Mouse (Mus musculus): ENCODE measurements around the gene Mettl8. TPM values are rescaled to one million over a fixed set of nuclear protein-coding genes. Genes with fewer than 3 reads are reported as not detected.

Gene Mettl8
- polyA plus RNA-seq, 1 experiment from 2014 or later: 17.8 TPM

DNA sequence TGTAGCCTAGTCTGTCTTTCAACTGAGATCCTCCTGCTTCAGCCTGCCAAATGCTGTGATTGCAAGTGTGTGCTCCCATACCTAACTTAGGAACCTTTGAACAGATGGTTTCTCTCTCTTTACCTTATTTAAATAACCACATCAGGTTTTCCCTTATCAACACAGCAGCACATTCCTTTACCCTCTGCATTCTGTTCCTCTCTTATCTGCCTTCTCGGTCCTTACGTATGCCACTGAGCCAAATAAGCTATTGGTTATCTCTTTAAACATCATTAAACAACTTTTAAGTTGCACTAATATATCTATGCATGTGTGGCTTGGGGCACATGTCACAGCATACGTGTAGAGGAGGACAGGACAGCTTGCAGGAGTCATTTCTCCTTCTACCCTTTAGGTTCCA is 18.4 kb upstream of the Mettl8 start:
- no peak for ATAC-seq (ENCODE audit: low FRiP score, low TSS enrichment)
- H3K9me3 ChIP-seq (ENCODE audit: low read length): no peaks in the 10 kb centered on the region
- H3K27me3 ChIP-seq (ENCODE audit: insufficient read depth, low read length): no peaks in the 10 kb centered on the region
- H3K36me3 ChIP-seq (ENCODE audit: insufficient read depth, low read length): no peaks in the 10 kb centered on the region
- no peak overlapping the region for H3K4me2 ChIP-seq (replicated peaks; ENCODE audit: low read depth, low read length)
- H3K4me3 ChIP-seq (ENCODE audit: low read length): no peak overlapping the region
- no peaks in the 10 kb centered on the region for H3K4me1 ChIP-seq (ENCODE audit: insufficient read depth, low read length)
- no peak overlapping the region for H3K27ac ChIP-seq (ENCODE audit: low read length)
- 87% methylated on average over 3 of the region's 3 CpGs for WGBS
- no peak overlapping the region for H3K9ac ChIP-seq (replicated peaks; ENCODE audit: low read length)

DNA sequence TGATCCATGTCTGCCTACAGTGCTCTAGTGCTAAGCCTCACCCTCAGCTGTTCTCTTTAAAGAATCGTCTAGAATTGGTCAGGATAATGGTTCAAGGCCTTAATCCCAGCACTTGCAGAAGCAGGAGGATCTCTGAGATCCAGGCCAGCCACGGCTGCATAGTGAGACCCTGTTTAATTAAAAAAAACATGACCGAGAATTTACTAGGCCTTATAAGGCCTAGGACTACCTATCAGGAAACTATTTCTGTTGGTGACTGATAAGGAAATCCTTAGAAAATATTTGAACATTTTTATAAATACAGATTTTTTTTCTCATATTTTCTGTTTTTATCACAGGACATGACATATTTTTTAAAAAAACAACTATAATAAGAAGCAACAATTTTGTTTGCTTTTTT is 17.9 kb upstream of the Mettl8 start:
- no peak overlapping the region for H3K4me3 ChIP-seq (ENCODE audit: low read length)
- no peaks in the 10 kb centered on the region for H3K9me3 ChIP-seq (ENCODE audit: low read length)
- ATAC-seq (ENCODE audit: low FRiP score, low TSS enrichment): no peak
- H3K9ac ChIP-seq (replicated peaks; ENCODE audit: low read length): no peak overlapping the region
- 82% methylated on average over 3 of the region's 3 CpGs for WGBS
- no peaks in the 10 kb centered on the region for H3K27me3 ChIP-seq (ENCODE audit: insufficient read depth, low read length)
- no peaks in the 10 kb centered on the region for H3K36me3 ChIP-seq (ENCODE audit: insufficient read depth, low read length)
- no peak overlapping the region for H3K27ac ChIP-seq (ENCODE audit: low read length)
- no peak overlapping the region for H3K4me2 ChIP-seq (replicated peaks; ENCODE audit: low read depth, low read length)
- H3K4me1 ChIP-seq (ENCODE audit: insufficient read depth, low read length): no peaks in the 10 kb centered on the region

DNA sequence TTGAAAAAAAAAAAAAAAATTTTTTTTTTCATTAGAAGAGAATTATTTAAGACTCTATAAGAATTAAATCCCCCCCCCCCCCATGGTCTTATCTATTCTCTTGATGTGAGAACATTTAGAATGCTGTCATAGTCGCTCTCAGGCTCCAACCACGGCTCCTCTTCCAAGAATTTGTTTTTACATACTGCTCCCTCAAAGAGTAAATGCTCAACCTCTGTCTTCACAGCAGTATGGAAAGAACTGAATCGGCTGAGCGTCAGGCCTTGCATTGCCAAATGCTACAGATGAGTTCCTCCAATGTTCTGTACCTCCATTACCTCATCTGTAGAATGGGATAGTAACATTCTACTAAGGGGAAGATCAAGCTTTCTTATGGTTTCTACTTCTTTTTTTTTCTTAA is 16.2 kb upstream of the Mettl8 start:
- no peak for ATAC-seq (ENCODE audit: low FRiP score, low TSS enrichment)
- Histone ChIP-seq H3K4me3 (ENCODE audit: low read length) (no peak overlapping the region), H3K9me3 (ENCODE audit: low read length) (no peaks in the 10 kb centered on the region), H3K27ac (ENCODE audit: low read length) (no peak overlapping the region), H3K27me3 (ENCODE audit: insufficient read depth, low read length) (no peaks in the 10 kb centered on the region), H3K4me1 (ENCODE audit: insufficient read depth, low read length) (no peaks in the 10 kb centered on the region), H3K4me2 (replicated peaks; ENCODE audit: low read depth, low read length) (no peak overlapping the region), H3K36me3 (ENCODE audit: insufficient read depth, low read length) (no peaks in the 10 kb centered on the region), H3K9ac (replicated peaks; ENCODE audit: low read length) (no peak overlapping the region)
- WGBS: 95% methylated on average over 4 of the region's 4 CpGs

DNA sequence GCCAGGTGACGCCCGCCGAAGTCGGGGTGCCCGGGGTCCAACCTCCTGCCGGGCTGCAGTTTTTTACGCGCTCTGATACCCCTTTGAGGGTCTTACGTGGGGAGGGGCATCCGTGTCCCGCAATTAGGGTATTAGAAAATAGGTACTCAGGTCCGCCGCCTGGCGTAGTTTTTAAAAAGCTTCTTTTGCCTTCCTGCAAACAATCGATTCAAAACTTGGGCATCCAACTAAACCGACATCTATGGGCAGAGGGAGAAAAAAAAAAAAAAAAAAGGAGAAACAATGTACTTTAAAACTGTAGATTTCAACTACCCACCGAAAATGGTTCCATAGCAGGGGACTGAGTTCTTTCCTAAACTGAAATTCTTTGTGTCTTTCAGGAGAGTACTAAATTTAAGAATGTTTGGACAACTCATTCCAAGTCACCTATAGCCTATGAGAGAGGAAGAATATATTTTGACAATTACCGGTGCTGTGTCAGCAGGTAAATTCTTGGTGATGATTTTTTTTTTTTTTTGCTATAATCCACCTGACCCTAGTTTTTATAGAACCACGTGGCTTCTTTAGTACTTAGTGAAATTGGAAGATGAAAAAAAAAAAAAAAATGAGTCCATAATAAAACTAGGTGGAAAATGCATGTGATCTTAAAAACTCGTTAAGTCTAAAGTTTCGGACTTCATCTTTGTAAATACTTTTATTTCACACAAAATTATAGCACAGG is 892 bp upstream of the Mettl8 start:
- Histone ChIP-seq H3K4me2 (replicated peaks; ENCODE audit: low read depth, low read length) (peak overlapping the region; percentile 65), H3K4me3 (ENCODE audit: low read length) (peak overlapping the region; percentile 77), H3K4me1 (ENCODE audit: insufficient read depth, low read length) (peaks cover 14% of the 10 kb centered on the region; the same call in 1 of the 2 replicates), H3K9ac (replicated peaks; ENCODE audit: low read length) (peak overlapping the region; percentile 92), H3K36me3 (ENCODE audit: insufficient read depth, low read length) (peaks cover 10% of the 10 kb centered on the region), H3K9me3 (ENCODE audit: low read length) (0 out of 2 replicates have a peak, but pooled peaks cover 3% of the 10 kb centered on the region), H3K27ac (ENCODE audit: low read length) (peak overlapping the region; percentile 95), H3K27me3 (ENCODE audit: insufficient read depth, low read length) (no peaks in the 10 kb centered on the region)
- WGBS: 10% methylated on average over 21 of the region's 21 CpGs
- no peak for ATAC-seq (ENCODE audit: low FRiP score, low TSS enrichment)

DNA sequence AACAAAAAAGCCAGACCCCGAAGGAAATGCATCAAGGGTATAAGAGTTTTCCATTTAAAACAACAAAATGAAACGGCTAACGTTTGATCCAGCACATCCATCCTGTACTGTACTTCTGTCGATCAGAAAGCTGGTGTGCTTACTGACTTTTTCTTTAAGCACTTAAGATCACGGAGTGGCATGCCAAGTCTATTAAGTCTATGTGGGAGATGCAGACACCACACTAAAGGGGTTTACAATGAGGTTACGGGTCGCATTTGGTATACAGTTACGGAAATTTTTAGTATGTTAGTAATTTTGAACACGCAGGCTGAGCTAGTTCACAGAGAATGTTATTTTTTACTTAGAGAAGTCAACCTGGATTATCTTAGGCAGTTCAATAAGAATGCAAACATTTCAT is 667 bp downstream of the Mettl8 start:
- peak overlapping the region; percentile 86 for H3K9ac ChIP-seq (replicated peaks; ENCODE audit: low read length)
- 37% methylated on average over 9 of the region's 9 CpGs for WGBS
- peaks cover 10% of the 10 kb centered on the region for H3K36me3 ChIP-seq (ENCODE audit: insufficient read depth, low read length)
- H3K27me3 ChIP-seq (ENCODE audit: insufficient read depth, low read length): no peaks in the 10 kb centered on the region
- peak overlapping the region; percentile 77 for H3K4me3 ChIP-seq (ENCODE audit: low read length)
- peaks cover 14% of the 10 kb centered on the region; the same call in 1 of the 2 replicates for H3K4me1 ChIP-seq (ENCODE audit: insufficient read depth, low read length)
- H3K9me3 ChIP-seq (ENCODE audit: low read length): 0 out of 2 replicates have a peak, but pooled peaks cover 3% of the 10 kb centered on the region
- peak overlapping the region; percentile 79 for H3K4me2 ChIP-seq (replicated peaks; ENCODE audit: low read depth, low read length)
- ATAC-seq (ENCODE audit: low FRiP score, low TSS enrichment): no peak
- no peak overlapping the region; the same call in 1 of the 2 replicates for H3K27ac ChIP-seq (ENCODE audit: low read length)

DNA sequence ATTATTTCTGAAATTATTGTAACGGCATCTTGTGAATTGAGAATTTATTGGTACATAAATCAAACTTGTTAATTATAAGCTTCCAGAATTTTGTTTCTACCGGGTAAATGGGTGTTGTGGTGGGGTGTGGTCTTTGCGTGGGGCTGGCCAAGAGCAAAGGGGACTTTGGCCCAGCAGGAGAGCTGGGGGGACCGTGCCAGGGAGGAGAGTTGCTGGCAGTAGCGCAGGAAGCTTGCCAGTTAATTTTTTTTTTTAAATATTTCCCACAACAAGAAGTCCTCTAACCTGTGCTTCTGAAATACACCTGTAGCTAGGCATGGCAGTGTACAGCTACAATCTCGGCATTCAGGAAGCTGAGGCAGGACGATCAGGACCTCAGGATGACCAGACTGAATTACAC is 4.9 kb downstream of the Mettl8 start:
- no peaks in the 10 kb centered on the region for H3K36me3 ChIP-seq (ENCODE audit: insufficient read depth, low read length)
- no peaks in the 10 kb centered on the region for H3K9me3 ChIP-seq (ENCODE audit: low read length)
- ATAC-seq (ENCODE audit: low FRiP score, low TSS enrichment): no peak
- H3K4me3 ChIP-seq (ENCODE audit: low read length): no peak overlapping the region
- no peak overlapping the region for H3K4me2 ChIP-seq (replicated peaks; ENCODE audit: low read depth, low read length)
- no peak overlapping the region for H3K9ac ChIP-seq (replicated peaks; ENCODE audit: low read length)
- H3K4me1 ChIP-seq (ENCODE audit: insufficient read depth, low read length): peaks cover 14% of the 10 kb centered on the region; the same call in 1 of the 2 replicates
- H3K27ac ChIP-seq (ENCODE audit: low read length): no peak overlapping the region
- WGBS: 87% methylated on average over 7 of the region's 7 CpGs
- H3K27me3 ChIP-seq (ENCODE audit: insufficient read depth, low read length): no peaks in the 10 kb centered on the region

DNA sequence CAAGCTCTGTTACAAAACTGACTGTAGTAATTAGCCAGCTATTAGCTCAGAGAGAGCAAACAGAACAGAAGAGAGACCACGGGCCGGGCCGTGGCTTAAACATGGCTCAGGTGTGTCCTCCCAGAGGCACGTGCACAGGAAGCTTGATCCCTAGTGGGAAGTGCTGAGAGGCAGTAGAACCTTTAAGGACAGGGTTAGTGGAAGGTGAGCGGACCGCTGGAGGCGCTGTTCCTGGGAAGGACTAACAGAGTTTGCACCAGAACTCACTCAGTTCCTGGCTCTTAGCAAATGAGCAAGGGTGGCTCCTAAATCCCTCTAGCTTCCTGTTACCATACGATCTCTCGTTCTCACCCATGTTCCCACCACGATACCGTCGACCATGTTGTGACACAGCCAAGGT is 6.5 kb downstream of the Mettl8 start:
- no peak overlapping the region for H3K4me2 ChIP-seq (replicated peaks; ENCODE audit: low read depth, low read length)
- H3K9ac ChIP-seq (replicated peaks; ENCODE audit: low read length): no peak overlapping the region
- H3K9me3 ChIP-seq (ENCODE audit: low read length): no peaks in the 10 kb centered on the region
- no peaks in the 10 kb centered on the region for H3K36me3 ChIP-seq (ENCODE audit: insufficient read depth, low read length)
- no peaks in the 10 kb centered on the region for H3K27me3 ChIP-seq (ENCODE audit: insufficient read depth, low read length)
- no peak overlapping the region for H3K4me3 ChIP-seq (ENCODE audit: low read length)
- whole genome bisulfite sequencing: 78% methylated on average over 12 of the region's 12 CpGs
- no peak for ATAC-seq (ENCODE audit: low FRiP score, low TSS enrichment)
- no peak overlapping the region for H3K27ac ChIP-seq (ENCODE audit: low read length)
- H3K4me1 ChIP-seq (ENCODE audit: insufficient read depth, low read length): 0 out of 2 replicates have a peak, but pooled peaks cover 5% of the 10 kb centered on the region

DNA sequence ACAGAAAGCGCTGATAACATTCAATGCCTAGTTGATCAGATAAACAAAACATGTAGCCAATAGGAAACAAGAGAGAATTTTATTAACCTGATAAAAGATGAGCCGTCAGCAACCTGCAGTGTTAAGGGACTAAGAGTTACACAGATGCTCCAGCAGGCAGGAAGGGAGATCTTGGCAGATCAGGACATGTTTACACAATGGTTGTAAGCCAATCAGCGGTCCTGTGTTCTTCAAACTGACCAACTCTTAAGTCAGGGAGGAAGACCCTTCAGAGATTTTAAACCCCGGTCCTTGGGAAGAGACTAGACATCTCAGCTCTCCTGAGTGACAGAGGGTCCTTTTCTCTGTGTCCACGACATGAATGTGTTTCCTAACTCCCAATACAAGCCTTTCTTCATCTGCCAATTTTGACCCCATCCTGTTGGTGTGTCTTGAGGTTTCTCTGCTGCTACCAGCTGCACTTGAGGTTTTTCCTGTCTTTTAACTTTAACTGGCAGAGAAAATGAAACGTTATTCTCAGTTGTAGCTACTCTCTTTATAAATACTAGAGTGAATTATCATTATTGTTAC is 8.5 kb downstream of the Mettl8 start:
- no peak overlapping the region for H3K4me3 ChIP-seq (ENCODE audit: low read length)
- no peak overlapping the region for H3K9ac ChIP-seq (replicated peaks; ENCODE audit: low read length)
- 75% methylated on average over 6 of the region's 6 CpGs for WGBS
- ATAC-seq (ENCODE audit: low FRiP score, low TSS enrichment): no peak
- no peaks in the 10 kb centered on the region for H3K27me3 ChIP-seq (ENCODE audit: insufficient read depth, low read length)
- H3K36me3 ChIP-seq (ENCODE audit: insufficient read depth, low read length): no peaks in the 10 kb centered on the region
- no peaks in the 10 kb centered on the region for H3K4me1 ChIP-seq (ENCODE audit: insufficient read depth, low read length)
- H3K9me3 ChIP-seq (ENCODE audit: low read length): no peaks in the 10 kb centered on the region
- no peak overlapping the region for H3K4me2 ChIP-seq (replicated peaks; ENCODE audit: low read depth, low read length)
- no peak overlapping the region for H3K27ac ChIP-seq (ENCODE audit: low read length)

DNA sequence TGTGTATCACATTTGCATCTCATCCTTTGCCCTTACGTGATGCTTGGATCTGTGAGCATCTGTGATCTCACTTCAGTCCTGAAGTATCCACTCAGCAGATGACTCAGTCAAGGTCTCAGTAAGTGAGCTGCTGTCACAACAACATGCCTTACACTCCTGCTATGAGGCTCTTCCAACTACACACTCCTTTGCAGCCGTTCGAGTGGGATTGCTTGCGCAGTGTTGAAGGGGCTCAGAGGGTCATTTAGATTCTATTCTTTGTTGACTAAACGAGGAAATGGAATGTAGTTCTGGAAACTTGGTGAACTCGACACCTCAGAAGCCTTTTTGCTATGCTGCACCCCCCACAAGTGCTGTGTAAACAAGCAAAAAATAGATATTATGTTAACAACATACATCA is 9.2 kb downstream of the Mettl8 start:
- Histone ChIP-seq H3K27ac (ENCODE audit: low read length) (no peak overlapping the region), H3K4me3 (ENCODE audit: low read length) (no peak overlapping the region), H3K4me2 (replicated peaks; ENCODE audit: low read depth, low read length) (no peak overlapping the region), H3K9me3 (ENCODE audit: low read length) (no peaks in the 10 kb centered on the region), H3K9ac (replicated peaks; ENCODE audit: low read length) (no peak overlapping the region), H3K36me3 (ENCODE audit: insufficient read depth, low read length) (no peaks in the 10 kb centered on the region), H3K4me1 (ENCODE audit: insufficient read depth, low read length) (no peaks in the 10 kb centered on the region), H3K27me3 (ENCODE audit: insufficient read depth, low read length) (no peaks in the 10 kb centered on the region)
- ATAC-seq (ENCODE audit: low FRiP score, low TSS enrichment): no peak
- 56% methylated on average over 6 of the region's 6 CpGs for WGBS

DNA sequence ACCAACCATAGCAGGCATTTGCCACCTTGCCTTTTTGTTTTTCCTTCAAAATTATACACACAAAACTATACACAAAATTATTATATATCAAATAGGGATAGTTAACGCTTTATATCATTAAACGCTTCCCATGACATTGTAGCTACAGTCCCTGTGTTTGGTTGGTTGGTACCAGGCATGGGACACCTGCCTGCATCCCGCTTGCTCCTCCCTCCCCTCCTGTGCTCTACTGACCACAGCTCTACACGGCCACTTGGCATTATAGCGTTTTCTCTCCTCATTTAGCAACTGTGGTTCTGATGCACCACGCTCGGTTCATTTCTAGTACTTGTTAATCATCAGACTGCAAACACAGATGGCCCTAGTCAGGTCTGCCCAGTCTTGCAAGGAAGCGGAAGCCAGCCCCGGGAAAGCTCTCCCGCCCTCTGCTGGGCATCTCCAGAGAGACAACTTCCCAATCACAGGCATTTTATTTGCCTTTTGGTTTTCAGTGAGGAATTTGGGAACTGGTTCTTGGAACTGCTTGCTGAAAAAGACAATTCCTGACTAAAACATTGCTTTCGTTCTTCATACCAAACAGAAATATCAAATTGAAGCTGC is 15.8 kb downstream of the Mettl8 start:
- H3K27me3 ChIP-seq (ENCODE audit: insufficient read depth, low read length): no peaks in the 10 kb centered on the region
- H3K27ac ChIP-seq (ENCODE audit: low read length): no peak overlapping the region
- peak; percentile 71; the same call in 1 of the 2 replicates for ATAC-seq (ENCODE audit: low FRiP score, low TSS enrichment)
- H3K4me2 ChIP-seq (replicated peaks; ENCODE audit: low read depth, low read length): peak overlapping the region; percentile 11; the same call in 1 of the 2 replicates
- no peaks in the 10 kb centered on the region for H3K9me3 ChIP-seq (ENCODE audit: low read length)
- 37% methylated on average over 11 of the region's 11 CpGs for WGBS
- H3K9ac ChIP-seq (replicated peaks; ENCODE audit: low read length): no peak overlapping the region
- no peak overlapping the region for H3K4me3 ChIP-seq (ENCODE audit: low read length)
- H3K4me1 ChIP-seq (ENCODE audit: insufficient read depth, low read length): no peaks in the 10 kb centered on the region
- H3K36me3 ChIP-seq (ENCODE audit: insufficient read depth, low read length): no peaks in the 10 kb centered on the region
